23 mouse cellular contexts compared by ENCODE assay signal in genomic region chr16:43174815-43175214, GRCm38 (mm10).
"Had no signal": no experiment of that assay in that cellular context is flagged by ENCODE, and none has a peak within 500 bp of the region (broad histone marks: within the 10 kb centered on the region; RNA-seq: fewer than 3 reads in every experiment).

No protein-coding gene starts in this region.

- H3K4me2 ChIP-seq: heart, embryonic 12.5 days; hindbrain, embryonic 12.5 days; hindbrain, embryonic 14.5 days; intestine, embryonic 15.5 days; kidney, embryonic 15.5 days; limb, embryonic 13.5 days; limb, embryonic 15.5 days; liver, embryonic 12.5 days had no signal

- H3K4me1 ChIP-seq: heart, embryonic 10.5 days; heart, embryonic 12.5 days; hindbrain, embryonic 12.5 days; intestine, embryonic 15.5 days; kidney, embryonic 15.5 days; limb, embryonic 13.5 days; limb, embryonic 15.5 days; liver, embryonic 12.5 days had no signal

- H3K9me3 ChIP-seq: heart, embryonic 10.5 days; heart, embryonic 12.5 days; hindbrain, embryonic 10.5 days; hindbrain, embryonic 12.5 days; intestine, embryonic 15.5 days; kidney, embryonic 15.5 days; limb, embryonic 13.5 days; limb, embryonic 15.5 days; liver, embryonic 12.5 days had no signal

- H3K9ac ChIP-seq: heart, embryonic 12.5 days; hindbrain, embryonic 12.5 days; hindbrain, embryonic 14.5 days; intestine, embryonic 15.5 days; kidney, embryonic 15.5 days; limb, embryonic 13.5 days; limb, embryonic 15.5 days; liver, embryonic 12.5 days; liver, embryonic 14.5 days had no signal

- DNase-seq: gastrocnemius, adult 2 months; gastrocnemius, postnatal 10 days; gastrocnemius, postnatal 25 days; heart, adult 18-20 months; heart, postnatal 10 days; heart, postnatal 4 days; kidney, adult 18-20 months; kidney, adult 9 months; kidney, postnatal 14 days; kidney, postnatal 36 days; left cerebral cortex, postnatal 4 days had no signal

- H3K27me3 ChIP-seq: heart, embryonic 12.5 days; hindbrain, embryonic 12.5 days; intestine, embryonic 15.5 days; kidney, embryonic 15.5 days; limb, embryonic 13.5 days; limb, embryonic 15.5 days; liver, embryonic 12.5 days had no signal

- H3K27ac ChIP-seq: gastrocnemius, adult 2 months; heart, embryonic 10.5 days; hindbrain, embryonic 10.5 days; hindbrain, embryonic 12.5 days; hindbrain, embryonic 14.5 days; intestine, embryonic 15.5 days; kidney, embryonic 15.5 days; kidney, postnatal 0 days; limb, embryonic 13.5 days; limb, embryonic 15.5 days; liver, embryonic 12.5 days; liver, embryonic 14.5 days had no signal

- H3K36me3 ChIP-seq: heart, embryonic 10.5 days; heart, embryonic 12.5 days; hindbrain, embryonic 10.5 days; hindbrain, embryonic 12.5 days; intestine, embryonic 15.5 days; kidney, embryonic 15.5 days; limb, embryonic 13.5 days; limb, embryonic 15.5 days; liver, embryonic 12.5 days had no signal

- H3K4me3 ChIP-seq: gastrocnemius, adult 2 months; heart, embryonic 10.5 days; heart, embryonic 12.5 days; hindbrain, embryonic 10.5 days; hindbrain, embryonic 12.5 days; intestine, embryonic 15.5 days; kidney, embryonic 15.5 days; limb, embryonic 13.5 days; limb, embryonic 15.5 days; liver, embryonic 12.5 days had no signal
